ENCODE assay signal across 8 mouse cellular contexts in the genomic region with DNA sequence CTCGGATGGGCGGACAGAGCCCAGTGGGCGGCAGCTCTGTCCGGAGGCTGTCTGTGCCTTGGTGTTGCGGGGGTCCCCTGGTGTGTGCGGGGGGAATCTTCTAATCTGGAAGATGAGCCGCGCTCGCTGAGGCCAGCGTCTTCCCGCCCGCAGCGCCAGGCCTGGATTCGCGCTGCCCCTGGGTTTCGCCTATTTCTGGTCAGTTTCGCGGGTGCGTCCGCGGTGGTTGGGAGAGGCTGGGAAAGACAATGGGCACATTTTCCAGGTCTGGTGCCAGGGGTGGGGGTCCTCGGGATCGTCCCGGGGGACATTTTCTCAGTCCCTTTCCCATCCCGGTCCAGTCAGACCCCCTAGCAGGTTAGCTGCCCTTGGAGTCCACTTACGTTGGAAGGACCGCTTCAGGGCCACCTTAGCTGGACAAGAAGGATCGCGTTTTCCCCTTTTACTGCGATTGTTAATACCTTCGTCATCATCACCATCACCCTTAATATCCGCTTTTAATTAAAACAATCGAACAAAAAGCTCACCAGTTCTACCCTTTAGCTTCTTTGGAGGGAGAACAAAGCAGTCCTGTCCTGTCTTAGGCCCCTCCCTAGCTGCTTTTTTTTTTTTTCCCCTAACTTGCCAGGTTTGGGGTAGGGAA. TPM values are rescaled to one million over a fixed set of nuclear protein-coding genes. Genes with fewer than 3 reads are reported as not detected.
A peak's percentile ranks its signal among the peaks of the same experiment; 100 is the strongest.
DNase-seq lines count a peak whose midpoint lies in the region; ATAC-seq lines count a peak whose summit lies in the region.

No protein-coding gene starts in this region.

- 1% methylated on average over 33 of the region's 33 CpGs for WGBS in heart, embryonic 13.5 days
- WGBS in liver, embryonic 12.5 days (ENCODE audit: insufficient replicate concordance), result under 1% methylated on average over 33 of the region's 33 CpGs

- no peak for ATAC-seq in erythroblast, adult 5-6 weeks (replicated peaks; ENCODE audit: low FRiP score, poor library complexity, severe bottlenecking)
- no peak for ATAC-seq in heart, embryonic 13.5 days (ENCODE audit: extremely low read depth, insufficient number of reproducible peaks, low FRiP score, low TSS enrichment)
- peak; percentile 9; the same call in 1 of the 2 replicates for ATAC-seq in liver, embryonic 12.5 days

- peak; percentile 38 for DNase-seq in retina, embryonic 14.5 days (ENCODE audit: low spot score)
- DNase-seq in gastrocnemius, adult 8-10 months (ENCODE audit: low spot score in 2 of 2), result no peak
- no peak for DNase-seq in adrenal gland, postnatal 14 days

- peak overlapping the region; percentile 98 for H3K27ac ChIP-seq in brown adipose tissue, adult 24 weeks (replicated peaks; ENCODE audit: low read depth, low read length)
- peak overlapping the region; percentile 84 for H3K27ac ChIP-seq in heart, embryonic 13.5 days (replicated peaks)
- H3K27ac ChIP-seq in liver, embryonic 12.5 days, result peak overlapping the region; percentile 98

- H3K9ac ChIP-seq in heart, embryonic 13.5 days, result peak overlapping the region; percentile 83
- H3K9ac ChIP-seq in liver, embryonic 12.5 days, result peak overlapping the region; percentile 98

- peaks cover 47% of the 10 kb centered on the region for H3K27me3 ChIP-seq in erythroblast, embryonic 14.5 days (ENCODE audit: control insufficient read depth)
- peaks cover 92% of the 10 kb centered on the region for H3K27me3 ChIP-seq in heart, embryonic 13.5 days (replicated peaks)
- H3K27me3 ChIP-seq in liver, embryonic 12.5 days (replicated peaks), result peaks cover 29% of the 10 kb centered on the region

- peak overlapping the region; percentile 99 for H3K4me3 ChIP-seq in erythroblast, embryonic 14.5 days (replicated peaks)
- peak overlapping the region; percentile 73 for H3K4me3 ChIP-seq in brown adipose tissue, adult 24 weeks (ENCODE audit: insufficient read depth, low read depth, low read length)
- H3K4me3 ChIP-seq in heart, embryonic 13.5 days, result peak overlapping the region; percentile 66
- peak overlapping the region; percentile 88 for H3K4me3 ChIP-seq in liver, embryonic 12.5 days

- H3K36me3 ChIP-seq in erythroblast, embryonic 14.5 days (ENCODE audit: control insufficient read depth), result peaks cover 55% of the 10 kb centered on the region
- H3K36me3 ChIP-seq in heart, embryonic 13.5 days, result no peaks in the 10 kb centered on the region
- peaks cover 20% of the 10 kb centered on the region for H3K36me3 ChIP-seq in liver, embryonic 12.5 days

- H3K4me2 ChIP-seq in heart, embryonic 13.5 days, result peak overlapping the region; percentile 96
- peak overlapping the region; percentile 100 for H3K4me2 ChIP-seq in liver, embryonic 12.5 days

- H3K4me1 ChIP-seq in erythroblast, embryonic 14.5 days (ENCODE audit: control insufficient read depth), result peaks cover 49% of the 10 kb centered on the region
- H3K4me1 ChIP-seq in brown adipose tissue, adult 24 weeks (ENCODE audit: control insufficient read depth, insufficient read depth, insufficient read length, low read length), result no peaks in the 10 kb centered on the region
- peaks cover 26% of the 10 kb centered on the region for H3K4me1 ChIP-seq in heart, embryonic 13.5 days
- peaks cover 45% of the 10 kb centered on the region for H3K4me1 ChIP-seq in liver, embryonic 12.5 days

- H3K9me3 ChIP-seq in erythroblast, embryonic 14.5 days (ENCODE audit: control insufficient read depth, low read length), result no peaks in the 10 kb centered on the region
- no peaks in the 10 kb centered on the region for H3K9me3 ChIP-seq in heart, embryonic 13.5 days
- H3K9me3 ChIP-seq in liver, embryonic 12.5 days (replicated peaks), result no peaks in the 10 kb centered on the region

RNA-seq across cellular contexts. Expression of a gene that starts 1.6 kb away (rescaled TPM):
- 65.6 and 98.0 TPM in 2 replicates for polyA plus RNA-seq in erythroblast, embryonic 14.5 days (2012)
- 75.1 and 94.0 TPM in 2 replicates for total RNA-seq in erythroblast, adult 5-6 weeks (2015; ENCODE audit: low replicate concordance)
- 92.9 and 102 TPM in 2 replicates for total RNA-seq in erythroblast, adult 5-6 weeks (2017; ENCODE audit: low replicate concordance)
- polyA plus RNA-seq in brown adipose tissue, adult 24 weeks (2012; ENCODE audit: insufficient read depth, insufficient read length, missing spikeins), result 0.71 and 1.1 TPM in 2 replicates
- polyA plus RNA-seq in heart, embryonic 13.5 days (2015; fragmentation: Nextera tagmentation; extraction: Ambion mirVana), result 5.4 and 8.4 TPM in 2 replicates
- polyA plus RNA-seq in liver, embryonic 12.5 days (2016; fragmentation: Nextera tagmentation; extraction: Ambion mirVana), result 57.1 and 58.7 TPM in 2 replicates
- total RNA-seq in gastrocnemius, adult 8-10 months (2022), result under 1 TPM; 0.56 to 0.76 (median 0.60) TPM
- total RNA-seq in adrenal gland, postnatal 14 days (2021), result 5.2 and 7.3 TPM in 2 replicates

RNA-seq across cellular contexts. Expression of a gene that starts 30.7 kb away (rescaled TPM):
- 0.99 and 2.2 TPM in 2 replicates for polyA plus RNA-seq in erythroblast, embryonic 14.5 days (2012)
- total RNA-seq in erythroblast, adult 5-6 weeks (2015; ENCODE audit: low replicate concordance), result 377 and 402 TPM in 2 replicates
- total RNA-seq in erythroblast, adult 5-6 weeks (2017; ENCODE audit: low replicate concordance), result 332 and 366 TPM in 2 replicates
- 1.3 TPM in 1 of 2 replicates, not detected in the other for polyA plus RNA-seq in brown adipose tissue, adult 24 weeks (2012; ENCODE audit: insufficient read depth, insufficient read length, missing spikeins)
- polyA plus RNA-seq in heart, embryonic 13.5 days (2015; fragmentation: Nextera tagmentation; extraction: Ambion mirVana), result 23.4 and 42.7 TPM in 2 replicates
- 30.2 and 33.1 TPM in 2 replicates for polyA plus RNA-seq in liver, embryonic 12.5 days (2016; fragmentation: Nextera tagmentation; extraction: Ambion mirVana)
- not detected for total RNA-seq in gastrocnemius, adult 8-10 months (2022)
- total RNA-seq in adrenal gland, postnatal 14 days (2021), result 0.53 and 2.4 TPM in 2 replicates

RNA-seq across cellular contexts. Expression of a gene that starts 57.8 kb away (rescaled TPM):
- polyA plus RNA-seq in erythroblast, embryonic 14.5 days (2012), result 0.18 and 0.25 TPM in 2 replicates
- total RNA-seq in erythroblast, adult 5-6 weeks (2015; ENCODE audit: low replicate concordance), result 9.4 and 17.6 TPM in 2 replicates
- 20.1 and 22.8 TPM in 2 replicates for total RNA-seq in erythroblast, adult 5-6 weeks (2017; ENCODE audit: low replicate concordance)
- 0.52 TPM in 1 of 2 replicates, not detected in the other for polyA plus RNA-seq in brown adipose tissue, adult 24 weeks (2012; ENCODE audit: insufficient read depth, insufficient read length, missing spikeins)
- polyA plus RNA-seq in heart, embryonic 13.5 days (2015; fragmentation: Nextera tagmentation; extraction: Ambion mirVana), result 7.8 and 8.7 TPM in 2 replicates
- 14.2 and 16.2 TPM in 2 replicates for polyA plus RNA-seq in liver, embryonic 12.5 days (2016; fragmentation: Nextera tagmentation; extraction: Ambion mirVana)
- total RNA-seq in gastrocnemius, adult 8-10 months (2022), result under 1 TPM in 2 of 4 experiments, not detected in 2; 0.10 to 0.18 TPM
- 1.9 and 2.3 TPM in 2 replicates for total RNA-seq in adrenal gland, postnatal 14 days (2021)
